Mouse (Mus musculus) lung, embryonic 14.5 days (tissue): ENCODE results near the gene Sox6. TPM values are rescaled to one million over a fixed set of nuclear protein-coding genes. Genes with fewer than 3 reads are reported as not detected.
A peak's percentile ranks its signal among the peaks of the same experiment; 100 is the strongest.

Experiments
- ATAC-seq: fragments of 200-750 bp; cut with Nextera tagmentation; 2 replicates; pipeline ENCODE4 v1.8.0; 2017; ENCODE audit warnings: mild to moderate bottlenecking, moderate TSS enrichment, moderate library complexity; ENCODE audit not compliant: insufficient read depth
- DNase-seq: peaks from one replicate; pipeline ENCODE4 v3.0.0-alpha.2; 2015
- H3K27ac ChIP-seq: fragments of 300-500 bp; sonication (generic); 2 replicates; pipeline ENCODE4 v1.5.1; 2014; ENCODE audit warnings: low read depth, mild to moderate bottlenecking, moderate library complexity
- H3K27me3 ChIP-seq: fragments of 300-500 bp; sonication (generic); 2 replicates; pipeline ENCODE4 v1.6.1; 2014; ENCODE audit warnings: low read length, control low read depth; ENCODE audit not compliant: insufficient read depth
- H3K36me3 ChIP-seq: fragments of 300-500 bp; sonication (generic); 2 replicates; pipeline ENCODE4 v1.6.1; 2014; ENCODE audit warnings: control low read depth; ENCODE audit not compliant: insufficient read depth
- H3K4me1 ChIP-seq: fragments of 300-500 bp; sonication (generic); 2 replicates; pipeline ENCODE4 v1.6.1; 2014; ENCODE audit warnings: antibody characterized with exemption, control low read depth; ENCODE audit not compliant: insufficient read depth
- H3K4me2 ChIP-seq: fragments of 300-500 bp; sonication (generic); 2 replicates; pipeline ENCODE4 v1.6.1; 2014; ENCODE audit warnings: mild to moderate bottlenecking
- H3K4me3 ChIP-seq: fragments of 300-500 bp; sonication (generic); 2 replicates; pipeline ENCODE4 v1.5.1; 2014; ENCODE audit warnings: low read depth, low read length
- H3K9ac ChIP-seq: fragments of 300-500 bp; sonication (generic); 2 replicates; pipeline ENCODE4 v1.6.1; 2014
- H3K9me3 ChIP-seq: fragments of 300-500 bp; sonication (generic); 2 replicates; pipeline ENCODE4 v1.6.1; 2016; ENCODE audit warnings: low read depth, low read length, control low read depth
- CTCF ChIP-seq: IDR thresholded peaks from 2 replicates; pipeline ENCODE4 v1.5.1; 2016; ENCODE audit warnings: antibody characterized with exemption, low read depth
- WGBS: fragments of 180-500 bp; shearing (Covaris S2); extraction: QIAGEN DNeasy Blood & Tissue Kit; methylation state at CpG from one replicate; pipeline ENCODE4 v1.1.7; 2014; 5-methylcytosine and 5-hydroxymethylcytosine counted together
- polyA plus RNA-seq: library from polyadenylated mRNA; unstranded; fragments of >200 nt; fragmentation: Nextera tagmentation; extraction: Ambion mirVana; gene quantifications from 2 replicates; pipeline ENCODE4 v1.2.1, GENCODE M21; 2014

Sox6 gene
- polyA plus RNA-seq, 1 experiment from 2014 or later: 22.0 TPM

DNA sequence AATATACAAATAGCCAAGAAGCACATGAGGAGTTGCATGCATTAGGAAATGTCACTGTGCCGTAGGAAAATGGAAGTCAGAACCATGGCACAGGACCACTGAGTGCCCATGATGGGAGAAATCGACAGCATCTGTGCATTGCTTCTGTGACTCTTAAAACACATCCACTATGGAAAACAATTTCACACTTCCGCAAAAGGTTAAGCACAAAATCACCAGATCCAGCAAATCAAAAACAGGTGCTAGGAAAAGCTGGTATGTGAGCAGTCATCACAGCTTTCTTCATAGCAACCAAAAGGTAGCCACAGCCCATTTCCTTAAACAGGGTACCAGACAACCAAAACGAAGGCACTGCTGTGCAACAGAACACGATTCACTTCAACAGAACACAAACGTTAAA lies 52.9 kb downstream of the Sox6 start:
- H3K27me3 ChIP-seq: no peaks in the 10 kb centered on the region
- no peak overlapping the region for H3K9ac ChIP-seq
- no peak overlapping the region for H3K4me2 ChIP-seq
- no peak for TF ChIP-seq CTCF
- no peak overlapping the region for H3K27ac ChIP-seq
- no peak for ATAC-seq
- WGBS: 75% methylated on average over 6 of the region's 6 CpGs
- no peaks in the 10 kb centered on the region for H3K4me1 ChIP-seq
- H3K36me3 ChIP-seq: no peaks in the 10 kb centered on the region
- no peak overlapping the region for H3K4me3 ChIP-seq
- DNase-seq: no peak
- H3K9me3 ChIP-seq: no peaks in the 10 kb centered on the region

DNA sequence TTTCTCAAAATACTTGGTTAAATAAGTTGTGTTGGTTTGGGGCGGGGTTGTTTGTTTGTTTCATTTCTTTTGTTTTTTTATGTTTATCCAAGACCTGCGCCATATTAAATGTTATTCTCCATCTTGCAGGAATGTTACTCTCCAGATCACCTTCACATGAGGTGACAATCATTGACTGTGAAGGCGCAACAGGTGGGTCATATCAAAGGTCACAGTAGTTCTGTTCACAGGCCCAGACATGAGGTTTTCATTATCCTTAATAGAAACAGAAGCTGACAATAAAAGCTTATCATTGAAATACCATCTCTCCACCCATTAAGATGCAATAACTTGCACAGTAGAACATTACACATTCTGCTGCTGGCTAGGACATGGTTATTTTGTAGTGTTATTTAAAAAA lies 54.5 kb downstream of the Sox6 start:
- H3K27me3 ChIP-seq: no peaks in the 10 kb centered on the region
- WGBS: 86% methylated on average over 3 of the region's 3 CpGs
- no peak overlapping the region for H3K27ac ChIP-seq
- H3K36me3 ChIP-seq: no peaks in the 10 kb centered on the region
- H3K4me3 ChIP-seq: no peak overlapping the region
- H3K4me1 ChIP-seq: no peaks in the 10 kb centered on the region
- no peaks in the 10 kb centered on the region for H3K9me3 ChIP-seq
- ATAC-seq (no peak), DNase-seq (no peak)
- no peak overlapping the region for H3K9ac ChIP-seq
- TF ChIP-seq CTCF: no peak
- H3K4me2 ChIP-seq: no peak overlapping the region

DNA sequence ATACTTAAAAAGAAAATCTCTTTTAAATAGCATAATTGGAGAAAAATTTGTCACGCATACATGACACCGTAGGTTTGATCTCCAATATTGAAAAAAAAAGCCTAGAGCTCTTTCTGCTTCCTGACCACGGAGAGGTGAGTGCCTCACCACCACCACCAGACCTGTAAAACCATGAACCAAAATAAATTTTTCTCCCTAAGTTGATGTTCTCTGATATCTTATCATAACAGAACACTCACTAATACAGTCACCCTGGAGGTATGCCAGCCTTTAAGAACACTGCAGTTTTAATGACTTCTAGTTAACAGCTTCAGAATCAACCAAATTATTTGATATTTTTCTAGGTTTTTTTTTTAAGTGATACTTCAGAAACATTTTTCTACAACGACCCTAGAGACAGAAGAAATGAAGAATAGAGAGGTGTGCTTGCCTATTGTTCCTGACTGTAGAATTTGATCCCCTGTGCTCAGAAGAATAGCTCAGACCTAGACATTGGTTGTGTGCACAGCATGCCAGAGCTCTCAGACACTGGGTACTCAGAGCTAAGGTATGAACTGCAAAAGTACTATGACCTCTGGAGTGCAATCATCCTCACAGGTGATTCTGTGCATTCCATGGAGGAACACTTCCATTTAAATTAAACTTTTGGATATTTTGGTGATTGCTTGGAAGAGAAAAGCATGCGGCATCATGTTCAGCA lies 58.6 kb downstream of the Sox6 start:
- Histone ChIP-seq H3K27ac (no peak overlapping the region), H3K27me3 (no peaks in the 10 kb centered on the region), H3K36me3 (no peaks in the 10 kb centered on the region), H3K9me3 (no peaks in the 10 kb centered on the region), H3K4me2 (no peak overlapping the region), H3K4me3 (no peak overlapping the region), H3K4me1 (no peaks in the 10 kb centered on the region), H3K9ac (no peak overlapping the region)
- no peak for TF ChIP-seq CTCF
- ATAC-seq (no peak), DNase-seq (no peak)
- WGBS: 70% methylated on average over 5 of the region's 5 CpGs

DNA sequence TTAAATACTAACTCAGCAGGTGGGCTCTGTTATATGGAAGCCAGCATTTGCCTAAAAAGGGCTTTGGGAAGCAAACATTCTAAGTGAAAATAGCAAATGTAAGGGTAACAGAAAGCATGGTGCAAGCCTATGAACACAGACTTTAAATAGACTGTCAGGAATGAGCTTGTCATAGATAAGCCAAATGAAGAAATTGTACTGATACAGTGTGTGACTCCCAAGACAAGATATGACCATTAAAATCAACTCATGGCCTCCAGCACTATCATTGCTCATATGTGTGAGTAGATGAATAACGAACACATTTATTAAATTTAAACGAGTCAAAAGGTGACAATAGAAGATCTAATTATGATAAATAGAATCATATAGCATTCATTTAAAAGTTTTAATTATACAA lies 64.1 kb downstream of the Sox6 start:
- no peaks in the 10 kb centered on the region for H3K27me3 ChIP-seq
- no peaks in the 10 kb centered on the region for H3K36me3 ChIP-seq
- H3K27ac ChIP-seq: no peak overlapping the region
- no peak overlapping the region for H3K9ac ChIP-seq
- no peak for TF ChIP-seq CTCF
- 61% methylated on average over 2 of the region's 2 CpGs for WGBS
- no peaks in the 10 kb centered on the region for H3K4me1 ChIP-seq
- no peak overlapping the region for H3K4me2 ChIP-seq
- H3K4me3 ChIP-seq: no peak overlapping the region
- ATAC-seq: no peak
- no peaks in the 10 kb centered on the region for H3K9me3 ChIP-seq
- no peak for DNase-seq

DNA sequence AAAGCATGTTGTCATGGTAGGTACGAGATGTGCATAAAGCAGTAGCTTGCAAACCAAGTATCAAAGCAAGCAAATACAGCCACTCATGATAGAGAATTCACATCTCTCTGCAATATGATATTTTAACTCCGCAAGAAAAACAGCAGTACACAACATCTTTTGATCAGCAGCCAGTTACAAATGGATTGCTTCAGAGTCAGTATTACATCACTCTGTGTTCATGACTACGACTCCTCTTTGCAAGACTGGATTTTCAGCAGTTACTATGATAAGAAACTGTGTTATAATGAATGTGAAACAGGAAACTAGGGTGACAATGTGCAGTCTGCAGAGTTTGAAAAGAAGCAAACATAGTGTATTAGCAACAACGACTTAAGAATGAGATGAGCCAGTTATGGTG lies 71.4 kb downstream of the Sox6 start:
- Histone ChIP-seq H3K4me1 (no peaks in the 10 kb centered on the region), H3K36me3 (no peaks in the 10 kb centered on the region), H3K9me3 (no peaks in the 10 kb centered on the region), H3K27me3 (no peaks in the 10 kb centered on the region), H3K4me3 (no peak overlapping the region), H3K4me2 (no peak overlapping the region), H3K27ac (no peak overlapping the region), H3K9ac (no peak overlapping the region)
- DNase-seq (peak; percentile 59), ATAC-seq (no peak)
- WGBS: 67% methylated on average over 4 of the region's 4 CpGs
- TF ChIP-seq CTCF: no peak

DNA sequence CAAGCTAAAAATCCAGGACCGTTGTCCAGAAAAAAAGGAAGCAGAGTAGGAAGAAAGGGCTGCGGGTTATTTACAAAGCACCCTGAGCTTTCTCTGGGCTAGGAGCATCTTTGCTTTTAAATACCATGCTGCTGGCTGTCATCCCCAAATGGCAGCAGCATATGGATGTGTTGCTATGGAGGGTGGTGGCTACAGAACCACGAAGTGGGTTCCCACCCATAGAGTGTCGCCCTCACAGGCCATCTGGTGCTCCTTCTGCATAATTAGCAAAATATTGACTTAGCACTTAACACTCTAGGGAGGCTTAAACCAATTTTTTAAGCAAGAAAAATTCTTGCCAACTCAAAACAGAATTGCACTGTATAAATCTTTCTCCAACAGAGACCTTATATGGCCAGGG lies 72.4 kb downstream of the Sox6 start:
- H3K9me3 ChIP-seq: no peaks in the 10 kb centered on the region
- no peak for DNase-seq
- 47% methylated on average over 4 of the region's 4 CpGs for WGBS
- H3K4me2 ChIP-seq: no peak overlapping the region
- no peak for ATAC-seq
- no peak overlapping the region for H3K27ac ChIP-seq
- no peaks in the 10 kb centered on the region for H3K4me1 ChIP-seq
- no peaks in the 10 kb centered on the region for H3K36me3 ChIP-seq
- H3K27me3 ChIP-seq: no peaks in the 10 kb centered on the region
- H3K4me3 ChIP-seq: no peak overlapping the region
- TF ChIP-seq CTCF: no peak
- H3K9ac ChIP-seq: no peak overlapping the region

DNA sequence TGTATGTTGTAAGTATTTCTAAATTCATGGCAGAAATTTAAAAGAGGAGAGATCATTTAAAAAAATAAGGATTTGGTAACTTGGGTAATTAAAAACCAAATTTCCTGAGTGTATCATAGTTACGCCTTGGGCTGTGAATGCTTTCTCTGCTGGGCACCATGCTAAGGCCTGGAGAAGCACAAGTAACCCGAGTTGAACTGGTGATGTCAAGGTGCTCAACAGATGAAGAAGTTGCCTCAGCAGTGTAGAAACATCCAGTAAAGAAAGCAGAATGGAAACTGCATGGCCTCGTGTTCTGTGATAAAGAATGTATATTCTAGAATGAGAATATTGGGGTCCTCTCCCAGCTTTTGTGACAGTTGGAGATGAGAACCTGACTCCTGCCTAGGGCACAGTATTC lies 85.5 kb downstream of the Sox6 start:
- H3K9ac ChIP-seq: no peak overlapping the region
- DNase-seq: no peak
- no peak for ATAC-seq
- no peaks in the 10 kb centered on the region for H3K4me1 ChIP-seq
- H3K27me3 ChIP-seq: no peaks in the 10 kb centered on the region
- H3K4me2 ChIP-seq: no peak overlapping the region
- H3K9me3 ChIP-seq: no peaks in the 10 kb centered on the region
- no peak overlapping the region for H3K27ac ChIP-seq
- TF ChIP-seq CTCF: no peak
- H3K4me3 ChIP-seq: no peak overlapping the region
- 78% methylated on average over 3 of the region's 3 CpGs for WGBS
- H3K36me3 ChIP-seq: no peaks in the 10 kb centered on the region

DNA sequence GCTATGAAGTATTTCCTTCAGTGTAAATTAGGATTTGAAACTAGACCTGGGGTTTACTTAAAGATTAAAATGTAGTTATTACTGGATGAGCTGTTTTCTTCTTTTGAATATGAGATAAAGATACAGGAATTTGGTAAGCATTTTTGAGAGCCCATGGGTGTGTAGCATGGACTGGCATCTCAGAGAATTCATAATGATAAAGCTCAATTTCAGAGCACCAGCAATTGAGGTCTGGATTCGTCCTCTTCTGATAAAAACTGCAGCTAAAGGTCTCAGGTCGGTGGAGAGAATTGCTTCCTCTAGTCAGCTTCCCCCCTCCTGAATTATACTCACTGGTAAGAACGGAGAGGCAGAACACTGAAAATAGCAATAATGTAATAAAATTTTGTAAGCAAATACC lies 86.4 kb downstream of the Sox6 start:
- WGBS: 47% methylated on average over 3 of the region's 3 CpGs
- no peak overlapping the region for H3K4me3 ChIP-seq

More for the DNA sequence above, 86.4 kb downstream of the Sox6 start:
- no peak overlapping the region for H3K9ac ChIP-seq
- H3K4me2 ChIP-seq: no peak overlapping the region
- no peaks in the 10 kb centered on the region for H3K4me1 ChIP-seq
- no peaks in the 10 kb centered on the region for H3K36me3 ChIP-seq
- no peak for TF ChIP-seq CTCF
- DNase-seq: no peak
- H3K27ac ChIP-seq: no peak overlapping the region
- no peaks in the 10 kb centered on the region for H3K9me3 ChIP-seq
- no peak for ATAC-seq
- H3K27me3 ChIP-seq: no peaks in the 10 kb centered on the region
